Mouse (Mus musculus): ENCODE data around the gene Kcnn4. TPM values are rescaled to one million over a fixed set of nuclear protein-coding genes. Genes with fewer than 3 reads are reported as not detected.
A peak's percentile ranks its signal among the peaks of the same experiment; 100 is the strongest.

Kcnn4 gene
- polyA plus RNA-seq, 1 experiment from 2014 or later = 4.1 TPM

GRCm38 (mm10) chr7:24335699-24336309 lies 34.3 kb upstream of the Kcnn4 start:
- peak; percentile 78 for DNase-seq (ENCODE audit: low spot score)
- H3K9ac ChIP-seq (ENCODE audit: low read length) = no peak overlapping the region
- H3K27ac ChIP-seq (ENCODE audit: low read depth, low read length) = no peak overlapping the region
- H3K4me3 ChIP-seq (ENCODE audit: low read depth, low read length) = no peak overlapping the region
- 9% methylated on average over 5 of the region's 5 CpGs for WGBS
- no peak for ATAC-seq (replicated peaks; ENCODE audit: low FRiP score)
- H3K4me1 ChIP-seq (replicated peaks; ENCODE audit: control insufficient read depth, insufficient read depth, low read length) = no peaks in the 10 kb centered on the region
- H3K9me3 ChIP-seq (ENCODE audit: control insufficient read depth, low read length) = no peaks in the 10 kb centered on the region
- H3K4me2 ChIP-seq (ENCODE audit: low read depth, low read length, severe bottlenecking) = no peak overlapping the region
- no peaks in the 10 kb centered on the region for H3K36me3 ChIP-seq (ENCODE audit: control insufficient read depth, insufficient read depth, low read length)
- peaks cover 2% of the 10 kb centered on the region for H3K27me3 ChIP-seq (ENCODE audit: control insufficient read depth, insufficient read depth, low read length)

- DNase-seq (ENCODE audit: low spot score) = no peak
- Histone ChIP-seq H3K4me3 (ENCODE audit: low read depth, low read length) (no peak overlapping the region), H3K27ac (ENCODE audit: low read depth, low read length) (no peak overlapping the region), H3K4me2 (ENCODE audit: low read depth, low read length, severe bottlenecking) (no peak overlapping the region), H3K36me3 (ENCODE audit: control insufficient read depth, insufficient read depth, low read length) (no peaks in the 10 kb centered on the region), H3K27me3 (ENCODE audit: control insufficient read depth, insufficient read depth, low read length) (peaks cover 2% of the 10 kb centered on the region), H3K9ac (ENCODE audit: low read length) (no peak overlapping the region), H3K9me3 (ENCODE audit: control insufficient read depth, low read length) (no peaks in the 10 kb centered on the region), H3K4me1 (replicated peaks; ENCODE audit: control insufficient read depth, insufficient read depth, low read length) (no peaks in the 10 kb centered on the region)
- no peak for ATAC-seq (replicated peaks; ENCODE audit: low FRiP score)
- WGBS = 45% methylated on average over 2 of the region's 2 CpGs
Observed at GRCm38 (mm10) chr7:24338241-24338640, 31.8 kb upstream of the Kcnn4 start.

- DNase-seq (ENCODE audit: low spot score) = no peak
- no peak overlapping the region for H3K9ac ChIP-seq (ENCODE audit: low read length)
- H3K27ac ChIP-seq (ENCODE audit: low read depth, low read length) = no peak overlapping the region
- no peaks in the 10 kb centered on the region for H3K9me3 ChIP-seq (ENCODE audit: control insufficient read depth, low read length)
- H3K36me3 ChIP-seq (ENCODE audit: control insufficient read depth, insufficient read depth, low read length) = no peaks in the 10 kb centered on the region
- H3K27me3 ChIP-seq (ENCODE audit: control insufficient read depth, insufficient read depth, low read length) = no peaks in the 10 kb centered on the region
- no peaks in the 10 kb centered on the region for H3K4me1 ChIP-seq (replicated peaks; ENCODE audit: control insufficient read depth, insufficient read depth, low read length)
- ATAC-seq (replicated peaks; ENCODE audit: low FRiP score) = no peak
- 75% methylated on average over 7 of the region's 7 CpGs for WGBS
- H3K4me3 ChIP-seq (ENCODE audit: low read depth, low read length) = no peak overlapping the region
- H3K4me2 ChIP-seq (ENCODE audit: low read depth, low read length, severe bottlenecking) = no peak overlapping the region
Observed at GRCm38 (mm10) chr7:24343701-24344272, 26.3 kb upstream of the Kcnn4 start.

GRCm38 (mm10) chr7:24346444-24346843 lies 23.6 kb upstream of the Kcnn4 start:
- Histone ChIP-seq H3K36me3 (ENCODE audit: control insufficient read depth, insufficient read depth, low read length) (no peaks in the 10 kb centered on the region), H3K27ac (ENCODE audit: low read depth, low read length) (no peak overlapping the region), H3K27me3 (ENCODE audit: control insufficient read depth, insufficient read depth, low read length) (no peaks in the 10 kb centered on the region), H3K4me2 (ENCODE audit: low read depth, low read length, severe bottlenecking) (no peak overlapping the region), H3K9me3 (ENCODE audit: control insufficient read depth, low read length) (no peaks in the 10 kb centered on the region), H3K4me1 (replicated peaks; ENCODE audit: control insufficient read depth, insufficient read depth, low read length) (no peaks in the 10 kb centered on the region), H3K9ac (ENCODE audit: low read length) (no peak overlapping the region), H3K4me3 (ENCODE audit: low read depth, low read length) (no peak overlapping the region)
- 68% methylated on average over 5 of the region's 5 CpGs for WGBS
- DNase-seq (ENCODE audit: low spot score) (no peak), ATAC-seq (replicated peaks; ENCODE audit: low FRiP score) (no peak)

GRCm38 (mm10) chr7:24348896-24349295 lies 21.2 kb upstream of the Kcnn4 start, which contains the start of gene Lypd5:
TSS of gene Lypd5 (plus strand) at chr7:24349196.
- Histone ChIP-seq H3K27me3 (ENCODE audit: control insufficient read depth, insufficient read depth, low read length) (no peaks in the 10 kb centered on the region), H3K27ac (ENCODE audit: low read depth, low read length) (no peak within 1 kb of the TSS), H3K4me2 (ENCODE audit: low read depth, low read length, severe bottlenecking) (no peak within 1 kb of the TSS), H3K4me3 (ENCODE audit: low read depth, low read length) (no peak within 1 kb of the TSS), H3K4me1 (replicated peaks; ENCODE audit: control insufficient read depth, insufficient read depth, low read length) (no peaks in the 10 kb centered on the region), H3K9me3 (ENCODE audit: control insufficient read depth, low read length) (no peaks in the 10 kb centered on the region), H3K9ac (ENCODE audit: low read length) (no peak within 1 kb of the TSS), H3K36me3 (ENCODE audit: control insufficient read depth, insufficient read depth, low read length) (no peaks in the 10 kb centered on the region)
- ATAC-seq (replicated peaks; ENCODE audit: low FRiP score) = no peak
- DNase-seq (ENCODE audit: low spot score) = no peak
- 44% methylated on average over 6 of the region's 6 CpGs for WGBS

- Histone ChIP-seq H3K9me3 (ENCODE audit: control insufficient read depth, low read length) (no peaks in the 10 kb centered on the region), H3K4me3 (ENCODE audit: low read depth, low read length) (no peak overlapping the region), H3K4me2 (ENCODE audit: low read depth, low read length, severe bottlenecking) (no peak overlapping the region), H3K4me1 (replicated peaks; ENCODE audit: control insufficient read depth, insufficient read depth, low read length) (no peaks in the 10 kb centered on the region), H3K9ac (ENCODE audit: low read length) (no peak overlapping the region), H3K36me3 (ENCODE audit: control insufficient read depth, insufficient read depth, low read length) (no peaks in the 10 kb centered on the region), H3K27ac (ENCODE audit: low read depth, low read length) (no peak overlapping the region), H3K27me3 (ENCODE audit: control insufficient read depth, insufficient read depth, low read length) (no peaks in the 10 kb centered on the region)
- DNase-seq (ENCODE audit: low spot score) (no peak), ATAC-seq (replicated peaks; ENCODE audit: low FRiP score) (no peak)
- WGBS = 87% methylated on average over 6 of the region's 6 CpGs
Observed at GRCm38 (mm10) chr7:24355646-24356045, 14.4 kb upstream of the Kcnn4 start.

- no peaks in the 10 kb centered on the region for H3K36me3 ChIP-seq (ENCODE audit: control insufficient read depth, insufficient read depth, low read length)
- 84% methylated on average over 10 of the region's 10 CpGs for WGBS
- DNase-seq (ENCODE audit: low spot score) = no peak
- H3K9ac ChIP-seq (ENCODE audit: low read length) = no peak overlapping the region
- H3K27me3 ChIP-seq (ENCODE audit: control insufficient read depth, insufficient read depth, low read length) = no peaks in the 10 kb centered on the region
- H3K4me3 ChIP-seq (ENCODE audit: low read depth, low read length) = no peak overlapping the region
- H3K4me2 ChIP-seq (ENCODE audit: low read depth, low read length, severe bottlenecking) = no peak overlapping the region
- no peak for ATAC-seq (replicated peaks; ENCODE audit: low FRiP score)
- H3K9me3 ChIP-seq (ENCODE audit: control insufficient read depth, low read length) = no peaks in the 10 kb centered on the region
- H3K27ac ChIP-seq (ENCODE audit: low read depth, low read length) = no peak overlapping the region
- H3K4me1 ChIP-seq (replicated peaks; ENCODE audit: control insufficient read depth, insufficient read depth, low read length) = no peaks in the 10 kb centered on the region
Observed at GRCm38 (mm10) chr7:24356081-24356480, 14.0 kb upstream of the Kcnn4 start.

GRCm38 (mm10) chr7:24357899-24358298 lies 12.2 kb upstream of the Kcnn4 start:
- ATAC-seq (replicated peaks; ENCODE audit: low FRiP score) = no peak
- DNase-seq (ENCODE audit: low spot score) = no peak
- Histone ChIP-seq H3K27ac (ENCODE audit: low read depth, low read length) (no peak overlapping the region), H3K36me3 (ENCODE audit: control insufficient read depth, insufficient read depth, low read length) (no peaks in the 10 kb centered on the region), H3K27me3 (ENCODE audit: control insufficient read depth, insufficient read depth, low read length) (no peaks in the 10 kb centered on the region; the same call in 1 of the 2 replicates), H3K4me1 (replicated peaks; ENCODE audit: control insufficient read depth, insufficient read depth, low read length) (no peaks in the 10 kb centered on the region), H3K4me3 (ENCODE audit: low read depth, low read length) (no peak overlapping the region), H3K9ac (ENCODE audit: low read length) (no peak overlapping the region), H3K4me2 (ENCODE audit: low read depth, low read length, severe bottlenecking) (no peak overlapping the region), H3K9me3 (ENCODE audit: control insufficient read depth, low read length) (no peaks in the 10 kb centered on the region)
- 49% methylated on average over 4 of the region's 4 CpGs for WGBS

GRCm38 (mm10) chr7:24359269-24359668 lies 10.8 kb upstream of the Kcnn4 start:
- no peaks in the 10 kb centered on the region for H3K9me3 ChIP-seq (ENCODE audit: control insufficient read depth, low read length)
- H3K4me3 ChIP-seq (ENCODE audit: low read depth, low read length) = no peak overlapping the region
- ATAC-seq (replicated peaks; ENCODE audit: low FRiP score) (no peak), DNase-seq (ENCODE audit: low spot score) (peak; percentile 71)
- whole genome bisulfite sequencing = 28% methylated on average over 9 of the region's 9 CpGs
- H3K36me3 ChIP-seq (ENCODE audit: control insufficient read depth, insufficient read depth, low read length) = no peaks in the 10 kb centered on the region
- no peak overlapping the region for H3K9ac ChIP-seq (ENCODE audit: low read length)
- no peaks in the 10 kb centered on the region; the same call in 1 of the 2 replicates for H3K27me3 ChIP-seq (ENCODE audit: control insufficient read depth, insufficient read depth, low read length)
- H3K27ac ChIP-seq (ENCODE audit: low read depth, low read length) = no peak overlapping the region
- no peaks in the 10 kb centered on the region for H3K4me1 ChIP-seq (replicated peaks; ENCODE audit: control insufficient read depth, insufficient read depth, low read length)
- no peak overlapping the region for H3K4me2 ChIP-seq (ENCODE audit: low read depth, low read length, severe bottlenecking)
